Mouse (Mus musculus) bone marrow, adult 2 months (tissue): ENCODE measurements around the gene Slain1.

ENCODE experiments used
- CTCF ChIP-seq: fragments of 200-500 bp; IDR thresholded peaks from 2 replicates; pipeline ENCODE4 v1.5.1; 2011; ENCODE audit warnings: low read length, control low read depth; ENCODE audit not compliant: control insufficient read depth, insufficient read depth
- POLR2A ChIP-seq: fragments of 200-500 bp; IDR thresholded peaks from 2 replicates; pipeline ENCODE4 v1.6.1; 2011; ENCODE audit warnings: low read depth, mild to moderate bottlenecking, control low read depth, low read length, borderline replicate concordance; ENCODE audit not compliant: control insufficient read depth

DNA sequence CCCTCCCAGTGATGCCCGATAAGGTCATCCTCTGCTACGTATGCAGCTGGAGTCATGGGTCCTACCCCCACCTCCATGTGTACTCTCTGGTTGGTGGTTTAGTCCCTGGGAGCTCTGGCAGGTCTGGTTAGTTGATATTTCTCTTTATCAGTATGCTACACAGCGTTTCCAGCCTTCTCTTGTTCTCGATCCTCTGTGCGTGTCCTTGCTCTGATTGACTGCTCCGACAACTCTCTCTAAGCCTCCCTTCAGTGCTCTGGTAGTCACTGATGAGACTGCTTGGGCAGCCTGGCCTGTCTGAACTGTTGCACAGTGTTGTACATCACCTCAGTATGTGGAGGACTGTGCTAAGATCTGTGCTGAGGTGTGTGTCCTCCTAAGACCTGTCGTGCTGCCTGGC is 70.1 kb downstream of the Slain1 start:
- TF ChIP-seq CTCF, result no peak
- TF ChIP-seq POLR2A, result no peak
